Mouse (Mus musculus): Measurements from ENCODE around the gene Madcam1.
A peak's percentile ranks its signal among the peaks of the same experiment; 100 is the strongest.

GRCm38 (mm10) chr10:79695231-79696128 lies 31.1 kb downstream of the Madcam1 start:
- peak; percentile 15 for TF ChIP-seq POLR2AphosphoS2 (IDR thresholded peaks at IDR 0.05; ENCODE audit: insufficient read length, low read depth)
- no peak for TF ChIP-seq MAX (IDR thresholded peaks at IDR 0.05; ENCODE audit: low read depth)
- no peak for TF ChIP-seq USF1 (IDR thresholded peaks at IDR 0.05; ENCODE audit: low read depth)
- no peak for TF ChIP-seq POLR2A (IDR thresholded peaks at IDR 0.05; ENCODE audit: insufficient read length, low read depth)
- no peak for TF ChIP-seq CEBPB (IDR thresholded peaks at IDR 0.05; ENCODE audit: insufficient read depth, poor library complexity, severe bottlenecking)
- TF ChIP-seq MYOG (IDR thresholded peaks at IDR 0.05; ENCODE audit: control insufficient read depth in 1 of 3, insufficient read depth in 1 of 3, insufficient read length in 2 of 3, low read depth in 2 of 3), result no peak
- TF ChIP-seq REST (IDR thresholded peaks at IDR 0.05; ENCODE audit: insufficient read depth, insufficient read length), result no peak
- TF ChIP-seq E2F4 (IDR thresholded peaks at IDR 0.05; ENCODE audit: insufficient read depth), result no peak
- TF ChIP-seq TCF12 (IDR thresholded peaks at IDR 0.05; ENCODE audit: insufficient read depth, poor library complexity, severe bottlenecking), result no peak
- TF ChIP-seq TCF3 (IDR thresholded peaks at IDR 0.05; ENCODE audit: insufficient read length, low read depth), result no peak
- TF ChIP-seq SRF (IDR thresholded peaks at IDR 0.05; ENCODE audit: control insufficient read depth, insufficient read length, low read depth), result no peak
- TF ChIP-seq MYOD1 (IDR thresholded peaks at IDR 0.05; ENCODE audit: control insufficient read depth in 1 of 3, insufficient read length in 2 of 3, low read depth in 2 of 3), result peak in 1 of 3 experiments; percentile 4

Data from myocyte (in vitro differentiated cells).